15 mouse cellular contexts compared by ENCODE assay signal in genomic region chr6:144010285-144010684, GRCm38 (mm10).
"Had no signal": no experiment of that assay in that cellular context is flagged by ENCODE, and none has a peak within 500 bp of the region (broad histone marks: within the 10 kb centered on the region; RNA-seq: fewer than 3 reads in every experiment).

No protein-coding gene starts in this region.

- DNase-seq: lung, adult 18-20 months; lung, embryonic 14.5 days; lung, postnatal 10 days; lung, postnatal 4 days; midbrain, embryonic 14.5 days; right cerebral cortex, postnatal 14 days; thymus, adult 2 months; thymus, postnatal 36 days had no signal

- H3K27me3 ChIP-seq: midbrain, embryonic 12.5 days; neural tube, embryonic 13.5 days; neural tube, embryonic 15.5 days; stomach, embryonic 15.5 days had no signal

- H3K27ac ChIP-seq: midbrain, embryonic 10.5 days; midbrain, embryonic 12.5 days; neural tube, embryonic 13.5 days; neural tube, embryonic 15.5 days; stomach, embryonic 15.5 days; stomach, postnatal 0 days had no signal

- H3K4me1 ChIP-seq: midbrain, embryonic 10.5 days; midbrain, embryonic 12.5 days; neural tube, embryonic 13.5 days; neural tube, embryonic 15.5 days; stomach, embryonic 15.5 days had no signal

- H3K36me3 ChIP-seq: neural tube, embryonic 15.5 days; stomach, embryonic 15.5 days had no signal

- H3K4me2 ChIP-seq: lung, embryonic 14.5 days; midbrain, embryonic 12.5 days; neural tube, embryonic 13.5 days; neural tube, embryonic 15.5 days; stomach, embryonic 15.5 days had no signal

- H3K9me3 ChIP-seq: midbrain, embryonic 10.5 days; midbrain, embryonic 12.5 days; neural tube, embryonic 13.5 days; neural tube, embryonic 15.5 days; stomach, embryonic 15.5 days had no signal

- H3K4me3 ChIP-seq: midbrain, embryonic 10.5 days; midbrain, embryonic 12.5 days; myocyte; neural tube, embryonic 13.5 days; neural tube, embryonic 15.5 days; stomach, embryonic 15.5 days had no signal

- H3K9ac ChIP-seq: lung, embryonic 14.5 days; midbrain, embryonic 12.5 days; neural tube, embryonic 13.5 days; neural tube, embryonic 15.5 days; stomach, embryonic 15.5 days had no signal
